Mouse (Mus musculus) c-Kit-negative CD71-positive TER-119-positive erythroid progenitor cells, embryonic 14.5 days (primary cell): ENCODE results near the gene Gatd1.

Experiments used
- DNase-seq: peaks from one replicate; pipeline ENCODE4 v3.0.0-alpha.2; 2013; ENCODE audit warnings: low read depth, low spot score

The Gatd1 gene

DNA sequence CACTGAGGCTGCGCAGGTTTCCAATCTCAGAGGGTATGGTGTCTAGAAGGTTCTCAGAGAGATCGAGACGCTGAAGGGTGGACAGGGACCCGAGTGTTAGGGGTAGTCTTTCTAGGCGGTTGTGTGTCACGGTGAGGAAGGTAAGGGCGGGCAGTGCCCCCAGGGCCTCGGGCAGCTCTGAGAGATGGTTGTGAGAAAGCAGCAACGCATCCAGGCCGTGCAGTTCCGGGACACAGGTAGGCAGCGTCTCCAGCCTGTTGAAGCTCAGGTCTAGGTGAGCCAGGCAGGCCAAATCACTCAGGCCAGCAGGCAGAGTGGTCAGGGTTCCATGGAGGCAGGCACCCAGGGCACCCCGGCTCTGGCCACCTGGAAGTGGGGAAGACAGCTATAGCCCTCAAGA is 28.3 kb upstream of the Gatd1 start:
- no peak for DNase-seq

- no peak for DNase-seq
These were observed 27.5 kb upstream of the Gatd1 start for GRCm38 (mm10) chr7:141441460-141441859.

DNA sequence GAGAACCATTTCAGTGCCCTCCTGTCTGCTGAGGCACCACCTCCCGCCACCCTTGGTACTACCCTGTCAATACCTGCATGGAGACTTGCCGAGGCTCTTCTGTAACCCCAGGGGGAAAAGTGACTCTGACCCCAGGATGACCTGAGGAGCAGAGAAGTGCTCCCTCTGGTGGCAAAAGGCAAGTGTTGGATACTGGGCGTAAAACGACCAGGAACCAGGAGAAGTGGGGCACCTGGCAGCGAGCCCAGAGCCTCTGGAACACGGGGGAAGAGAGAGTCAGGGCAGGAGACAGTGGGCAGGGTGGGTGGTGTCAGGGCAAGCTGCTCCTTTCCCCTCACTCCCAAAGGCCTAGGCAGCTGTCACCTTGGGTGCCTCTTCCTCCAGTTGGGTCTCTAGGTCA is 26.7 kb upstream of the Gatd1 start:
- no peak for DNase-seq

DNA sequence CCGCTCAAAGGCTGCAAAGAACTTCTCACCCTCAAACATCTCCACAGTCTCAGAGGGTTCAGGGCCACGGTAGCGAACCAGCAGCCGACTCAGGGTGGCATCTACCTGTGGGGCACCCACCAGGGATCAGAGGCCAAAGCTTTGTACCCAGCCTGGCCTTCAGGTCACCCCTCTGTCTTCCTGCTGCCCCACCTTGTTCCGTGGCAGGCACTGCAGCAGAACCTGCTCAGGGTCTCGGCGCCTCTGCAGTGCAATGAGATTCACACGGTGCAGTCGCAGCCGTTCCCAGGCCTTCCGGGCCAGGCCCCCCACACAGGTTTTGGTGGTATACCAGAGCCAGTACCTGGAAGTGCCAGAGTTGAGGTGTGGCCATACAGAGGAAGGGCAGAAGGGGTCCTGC is 25.9 kb upstream of the Gatd1 start:
- DNase-seq: no peak

- no peak for DNase-seq
These were observed 25.3 kb upstream of the Gatd1 start for GRCm38 (mm10) chr7:141439140-141439679.

DNA sequence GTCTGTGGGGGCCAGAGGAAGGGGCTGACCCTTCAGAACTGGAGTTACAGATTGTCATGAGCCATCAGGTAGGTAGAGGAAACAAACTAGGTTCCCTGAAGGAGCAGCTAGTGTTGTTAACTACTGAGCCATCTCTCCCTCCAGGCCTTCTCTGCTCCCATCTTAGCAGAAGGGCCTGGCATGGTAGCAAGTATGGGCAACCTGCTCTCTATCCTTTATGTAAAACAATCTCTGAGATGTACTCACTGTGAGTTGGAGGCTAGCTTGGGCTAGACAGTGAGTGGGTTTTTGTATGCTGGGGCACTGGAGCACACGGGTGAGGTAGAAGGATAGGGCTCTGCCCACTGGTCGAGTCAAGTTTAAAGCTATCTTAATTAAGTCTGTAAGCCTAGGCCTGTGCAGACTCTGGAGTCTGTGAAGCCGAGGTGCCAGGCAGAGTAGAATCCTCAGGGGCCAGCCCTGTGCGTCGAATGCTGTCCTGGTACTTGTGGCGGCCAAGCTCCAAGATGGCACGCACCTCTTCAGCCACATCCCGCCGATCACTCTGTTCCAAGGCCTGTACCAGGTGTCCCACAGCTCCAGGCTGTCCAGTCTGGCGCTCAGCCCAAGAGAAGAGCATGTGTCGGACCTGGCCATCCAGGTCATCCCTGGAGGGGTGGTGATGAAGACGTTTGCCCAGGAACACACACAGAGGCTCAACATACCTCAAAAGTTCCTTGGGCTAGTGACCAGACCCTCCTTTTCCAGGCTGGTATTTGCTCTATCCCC is 24.4 kb upstream of the Gatd1 start:
- DNase-seq: no peak

GRCm38 (mm10) chr7:141437178-141438120 is 23.5 kb upstream of the Gatd1 start, which contains the start of gene Slc25a22:
TSS of gene Slc25a22 (minus strand) at chr7:141437892.
- peak; percentile 56 for DNase-seq

- DNase-seq: no peak
These were observed 22.6 kb upstream of the Gatd1 start for GRCm38 (mm10) chr7:141436523-141436892.

DNA sequence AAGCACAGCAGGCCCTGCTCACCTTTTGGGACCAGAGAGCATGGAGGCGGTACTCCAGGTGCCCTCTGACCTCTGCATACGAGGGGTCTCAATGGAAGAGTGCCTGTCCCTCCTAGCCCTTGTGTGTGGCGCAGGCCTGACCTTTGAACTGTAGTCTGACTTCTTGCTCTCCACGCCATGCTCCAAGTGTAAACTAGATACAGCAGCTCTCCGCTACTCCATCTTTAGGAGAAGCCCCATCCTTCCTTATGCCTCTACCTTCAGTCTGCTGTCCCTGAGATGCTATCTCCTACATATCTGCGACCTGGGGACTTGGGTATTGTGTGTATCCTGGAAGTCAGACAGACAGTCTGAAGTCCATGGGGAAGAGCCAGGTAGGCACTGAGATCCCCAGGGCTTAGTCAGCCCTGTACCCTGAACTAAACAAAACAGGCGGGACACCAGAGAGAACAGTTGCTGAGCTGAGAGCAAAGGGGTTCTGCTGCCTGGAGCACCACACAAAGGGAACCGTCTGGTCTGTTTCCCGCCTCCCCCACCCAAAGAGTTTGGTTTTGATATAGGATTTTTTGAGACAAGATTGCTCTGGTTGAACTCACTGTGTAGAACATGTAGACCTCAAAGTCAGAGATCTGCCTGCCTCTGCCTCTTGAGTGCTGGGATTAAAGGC is 22.1 kb upstream of the Gatd1 start:
- DNase-seq: no peak

- peak; percentile 59 for DNase-seq
These were observed 21.4 kb upstream of the Gatd1 start for GRCm38 (mm10) chr7:141435129-141435855.

GRCm38 (mm10) chr7:141434464-141434863 is 20.5 kb upstream of the Gatd1 start:
- no peak for DNase-seq

DNA sequence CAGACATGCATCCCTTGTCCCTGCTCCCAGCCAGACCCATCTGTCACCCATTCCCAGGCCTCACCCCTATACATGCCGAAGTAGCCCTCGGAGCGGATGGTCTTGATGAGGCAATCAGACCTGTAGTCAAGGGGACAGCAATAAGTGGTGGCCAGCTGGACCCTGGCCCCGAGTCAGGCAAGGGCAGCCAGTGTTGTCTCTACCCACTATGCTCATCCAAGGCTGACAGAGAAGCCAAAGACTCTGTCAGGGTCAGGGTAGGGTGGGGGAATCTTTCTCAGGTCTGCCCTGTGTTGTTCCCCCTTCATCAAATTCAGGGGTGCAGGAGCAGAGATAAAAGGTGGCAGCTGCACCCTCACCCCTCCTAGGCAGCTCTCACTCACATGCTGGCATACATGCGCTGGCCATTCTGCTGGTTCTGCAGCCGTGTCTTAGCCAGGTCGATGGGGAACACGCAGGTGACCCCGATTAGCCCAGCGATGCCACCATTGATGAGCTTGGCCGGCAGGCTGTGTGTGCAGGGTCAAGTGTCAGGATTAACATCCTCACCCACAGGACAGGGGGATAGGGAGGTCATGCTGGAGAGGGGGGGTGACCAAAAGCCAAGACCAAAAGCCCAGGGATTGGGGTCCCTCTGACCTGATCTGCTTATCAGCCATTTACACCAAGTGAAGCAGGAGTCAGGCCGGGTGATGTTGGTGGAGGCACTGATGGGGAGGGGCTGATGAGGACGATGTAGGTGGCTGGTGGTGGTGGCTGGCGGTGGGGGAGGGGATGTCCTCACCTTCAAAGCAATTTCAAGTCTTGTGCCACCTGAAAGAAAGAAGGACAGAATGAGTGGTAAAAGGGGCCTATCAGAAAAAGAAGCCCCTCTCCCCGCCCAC is 19.8 kb upstream of the Gatd1 start:
- no peak for DNase-seq

DNA sequence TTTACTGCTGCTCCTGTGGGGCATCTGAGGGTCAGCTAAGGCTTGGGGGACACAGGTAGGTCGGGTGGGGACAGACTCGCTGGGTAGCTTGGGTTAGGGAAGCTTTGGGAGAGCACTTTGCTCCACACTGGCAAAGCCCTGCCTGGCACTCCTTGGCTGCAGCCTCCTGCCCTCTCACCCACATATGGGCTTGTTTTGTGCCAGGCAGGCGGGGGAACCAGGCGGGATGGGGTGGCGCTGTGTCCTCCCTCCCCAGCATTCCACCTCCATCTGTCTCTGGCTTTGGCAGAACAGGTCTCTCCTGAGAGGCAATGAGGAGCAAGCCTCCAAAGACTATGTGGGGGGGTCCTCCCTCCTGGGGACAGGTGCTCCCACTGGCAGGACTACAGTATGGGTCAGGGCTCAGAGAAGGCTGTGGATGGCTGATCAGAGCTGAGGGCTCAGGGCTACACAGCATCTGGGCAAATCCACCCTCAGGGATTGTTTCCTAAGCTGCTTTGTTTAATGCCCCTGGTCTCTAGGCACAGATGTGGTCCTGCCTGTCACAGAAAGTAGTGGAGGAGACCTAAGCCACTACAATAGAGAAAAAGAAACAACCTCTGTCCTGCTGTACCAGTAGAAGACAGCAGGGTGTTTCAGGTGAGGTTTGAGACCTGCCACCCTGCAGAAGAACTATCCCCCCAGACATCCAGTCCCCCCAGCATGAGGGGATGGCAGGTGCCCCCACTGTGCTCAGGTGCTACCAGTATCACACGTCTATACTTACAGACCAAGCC is 19.0 kb upstream of the Gatd1 start:
- no peak for DNase-seq

GRCm38 (mm10) chr7:141432186-141432611 is 18.3 kb upstream of the Gatd1 start:
- no peak for DNase-seq

- no peak for DNase-seq
These were observed 17.7 kb upstream of the Gatd1 start for GRCm38 (mm10) chr7:141431434-141432185.

DNA sequence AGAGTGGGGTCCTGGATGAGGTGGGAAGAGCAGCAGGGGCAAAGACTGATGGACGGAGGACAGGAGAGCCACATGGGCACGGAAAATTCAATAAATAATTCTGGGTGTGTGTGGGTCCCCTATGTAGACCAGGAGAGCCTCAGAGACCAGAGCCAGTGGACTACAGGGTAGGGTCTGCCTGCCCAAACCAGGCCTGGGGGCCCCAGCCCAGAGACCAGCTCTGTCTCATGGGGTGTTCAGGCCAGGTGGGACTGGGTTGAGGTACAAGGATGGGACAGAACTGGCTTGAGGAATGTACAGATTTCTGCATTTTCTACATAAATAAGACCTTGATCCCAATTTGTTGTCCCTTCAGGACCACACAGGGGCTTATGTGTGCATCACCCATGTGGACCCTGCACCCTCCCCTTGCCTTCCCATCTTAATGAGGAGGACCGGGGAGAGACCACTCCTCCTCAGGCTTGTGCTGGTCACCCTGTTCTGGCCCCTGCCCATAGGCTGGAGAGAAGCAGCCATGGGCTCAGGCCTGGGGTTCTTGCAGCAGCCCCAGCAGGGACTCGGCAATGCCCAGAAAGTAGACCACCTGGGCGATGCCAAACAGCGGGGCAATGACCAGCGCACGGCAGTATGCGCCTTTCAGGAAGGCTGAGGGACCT is 16.8 kb upstream of the Gatd1 start:
- DNase-seq: no peak

DNA sequence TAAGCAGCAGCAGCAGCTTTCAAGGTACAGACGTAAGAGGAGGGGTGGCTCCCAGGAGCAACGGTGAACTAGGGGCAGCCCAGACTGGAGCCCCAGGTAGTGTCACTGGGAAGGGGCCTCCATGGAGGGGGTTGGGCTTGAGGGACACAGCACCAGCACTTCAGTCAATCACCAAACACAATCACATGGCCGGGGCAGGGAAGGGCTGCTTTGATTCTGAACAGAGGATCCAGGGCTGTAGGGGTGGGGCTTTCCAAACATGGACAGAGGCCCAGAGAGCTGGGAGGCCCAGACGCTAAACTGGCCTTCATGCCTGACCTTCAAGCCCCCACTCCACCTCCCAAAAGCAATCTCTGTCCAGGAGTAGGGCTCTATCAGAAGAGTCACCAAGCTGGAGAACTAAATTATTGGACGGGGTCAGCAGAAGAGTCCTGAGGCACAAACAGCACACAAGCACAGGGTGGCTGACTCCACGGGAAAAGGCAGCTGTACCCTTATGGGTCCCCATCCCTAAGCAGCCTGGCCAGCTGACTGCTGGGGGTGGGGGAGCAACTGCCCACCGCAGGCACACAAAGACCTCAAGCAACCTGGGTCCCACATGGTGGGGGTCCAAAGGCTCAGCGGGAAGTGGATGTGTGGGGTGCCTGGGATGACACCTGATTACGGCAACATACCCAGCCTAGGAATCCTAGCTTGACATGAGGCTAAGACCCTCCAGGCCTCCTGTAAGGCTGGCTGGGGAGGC is 16.1 kb upstream of the Gatd1 start:
- DNase-seq: no peak
